Mouse (Mus musculus) ovary, postnatal 14 days (tissue): ENCODE measurements around the gene Olfr659.

Experiments used
- DNase-seq: peaks from one replicate; pipeline ENCODE4 v3.0.0; 2022; ENCODE audit warnings: low spot score

Gene Olfr659

GRCm38 (mm10) chr7:104666453-104666852 is at the start of gene Olfr659:
Gene Olfr659 (plus strand): TSS chr7:104666753.
- no peak for DNase-seq

DNA sequence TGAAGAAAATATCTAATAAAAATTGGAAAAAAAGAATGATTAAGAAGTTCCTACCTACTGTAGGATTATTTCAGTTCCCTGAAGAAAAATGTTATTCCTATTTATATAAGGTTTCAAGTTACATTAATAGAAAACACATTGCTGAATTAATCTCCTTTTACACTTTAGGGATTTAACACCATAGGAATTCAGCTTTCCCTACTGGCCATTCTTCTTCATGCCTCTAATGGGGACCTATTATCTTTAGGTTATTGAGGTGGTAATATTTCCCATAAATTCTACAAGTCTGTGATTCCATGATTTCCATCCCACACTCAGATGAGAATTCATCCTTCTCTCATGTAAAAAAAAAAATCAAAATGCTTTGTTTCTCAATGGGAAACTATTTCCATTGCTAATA is 42.1 kb upstream of the Olfr659 start, which contains the start of gene Olfr657:
Gene Olfr657, plus strand, starts transcription at position 301 of the 400 bp plus-strand sequence.
- DNase-seq = no peak

- DNase-seq = peak; percentile 7
These were observed 19.6 kb upstream of the Olfr659 start, which contains the start of gene Olfr658 for GRCm38 (mm10) chr7:104646841-104647482. Gene Olfr658 (minus strand): TSS chr7:104647305.

DNA sequence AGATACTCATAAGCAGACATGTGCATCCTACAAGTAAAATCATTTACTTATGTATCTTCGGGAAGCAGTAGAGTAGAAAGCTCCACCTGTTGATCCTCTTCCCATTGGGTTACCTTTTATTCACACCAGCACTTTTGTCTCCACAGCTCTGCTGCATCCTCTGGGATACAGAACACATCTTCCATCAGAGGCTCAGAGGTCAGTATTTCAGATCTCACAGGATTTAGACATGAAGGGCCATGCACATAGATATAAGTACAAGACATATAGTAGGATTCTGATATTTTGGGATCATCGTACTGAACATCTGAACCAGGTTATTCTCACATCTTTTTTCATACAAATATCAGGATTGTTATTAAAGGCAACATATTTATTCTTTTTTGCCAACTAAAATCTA is 19.6 kb downstream of the Olfr659 start, which contains the start of gene Olfr661:
Gene Olfr661, plus strand, starts transcription at position 301 of the 400 bp plus-strand sequence.
- no peak for DNase-seq
